Mouse (Mus musculus) ES-E14 (cell line): ENCODE results near the gene Adamts16. TPM values are rescaled to one million over a fixed set of nuclear protein-coding genes. Genes with fewer than 3 reads are reported as not detected.

Source experiments
- DNase-seq: peaks from one replicate; pipeline ENCODE4 v3.0.0-alpha.2; 2013; ENCODE audit warnings: low read depth, low spot score
- H3K27ac ChIP-seq: 2 replicates; pipeline ENCODE4 v1.5.1; 2012; ENCODE audit warnings: low read depth, mild to moderate bottlenecking, low read length, moderate library complexity, mixed read lengths; ENCODE audit not compliant: poor library complexity, insufficient read depth, severe bottlenecking
- H3K36me3 ChIP-seq: 2 replicates; pipeline ENCODE4 v1.6.1; 2012; ENCODE audit warnings: mild to moderate bottlenecking, low read length, moderate library complexity, mixed read lengths; ENCODE audit not compliant: control insufficient read depth, poor library complexity, insufficient read depth, severe bottlenecking
- H3K4me1 ChIP-seq, 2 experiments: fragments of 150-350 bp in 1 of 2; sonication (generic) in 1 of 2; 2 replicates each; pipeline ENCODE4 v1.6.1; 2012; ENCODE audit warnings: low read length in 2 of 2, mild to moderate bottlenecking in 1 of 2, mixed read lengths in 1 of 2; ENCODE audit not compliant: control insufficient read depth in 2 of 2, insufficient read depth in 2 of 2, poor library complexity in 1 of 2
- H3K4me3 ChIP-seq, 2 experiments: fragments of 150-350 bp in 1 of 2; sonication (generic) in 1 of 2; 2 replicates each; pipeline ENCODE4 v1.5.1; 2012; ENCODE audit warnings: low read length in 2 of 2, low read depth in 1 of 2, mild to moderate bottlenecking in 1 of 2, mixed read lengths in 1 of 2; ENCODE audit not compliant: insufficient read depth in 1 of 2, poor library complexity in 1 of 2, severe bottlenecking in 1 of 2
- H3K9ac ChIP-seq: 2 replicates; pipeline ENCODE4 v1.6.1; 2012; ENCODE audit warnings: low read depth, mild to moderate bottlenecking, low read length, mixed read lengths; ENCODE audit not compliant: poor library complexity, insufficient read depth, severe bottlenecking
- H3K9me3 ChIP-seq: fragments of 150-350 bp; sonication (generic); 2 replicates; pipeline ENCODE4 v1.6.1; 2012; ENCODE audit warnings: low read depth, mild to moderate bottlenecking, low read length; ENCODE audit not compliant: control insufficient read depth, insufficient read depth
- CHD2 ChIP-seq: IDR thresholded peaks from 2 replicates; pipeline ENCODE4 v1.6.1; 2014; ENCODE audit warnings: mild to moderate bottlenecking, low read depth, low read length, inconsistent platforms
- HCFC1 ChIP-seq: IDR thresholded peaks from 2 replicates; pipeline ENCODE4 v1.6.1; 2012; ENCODE audit warnings: low read length, inconsistent platforms, borderline replicate concordance; ENCODE audit not compliant: insufficient read depth
- MAFK ChIP-seq: IDR thresholded peaks from 2 replicates; pipeline ENCODE4 v1.6.1; 2014; ENCODE audit warnings: mild to moderate bottlenecking, low read depth, low read length, inconsistent platforms; ENCODE audit not compliant: insufficient read depth
- ZC3H11A ChIP-seq: IDR thresholded peaks from 2 replicates; pipeline ENCODE4 v1.6.1; 2012; ENCODE audit warnings: low read depth, mild to moderate bottlenecking, inconsistent platforms, low read length, borderline replicate concordance
- ZNF384 ChIP-seq: IDR thresholded peaks from 2 replicates; pipeline ENCODE4 v1.6.1; 2012; ENCODE audit warnings: low read depth, low read length, inconsistent platforms
- in situ Hi-C, 2 experiments: fragments of 600-800 bp; cut with MboI; formaldehyde crosslinking; loops; one replicate each; pipeline ENCODE4 v1.15.1; 2025; ENCODE audit warnings: low sequenced_read_pairs in 2 of 2, inconsistent platforms in 1 of 2; ENCODE audit not compliant: unreplicated experiment in 2 of 2
- total RNA-seq: library from RNA; depleted of rRNA; stranded (reverse); fragments of 300-350 nt; gene quantifications from 2 replicates; pipeline ENCODE4 v1.2.3, GENCODE M21; 2012

The Adamts16 gene
- total RNA-seq, 1 experiment, result 0.13 TPM

GRCm38 (mm10) chr13:70746294-70747008 is 95.2 kb downstream of the Adamts16 start:
- Histone ChIP-seq H3K4me1 (no peaks in the 10 kb centered on the region), H3K4me3 (no peak overlapping the region), H3K9me3 (no peaks in the 10 kb centered on the region), H3K36me3 (no peaks in the 10 kb centered on the region), H3K9ac (no peak overlapping the region), H3K27ac (no peak overlapping the region)
- in situ Hi-C loops, result no loop called here
- no peak for DNase-seq
- TF ChIP-seq MAFK, result no peak
- TF ChIP-seq CHD2, result no peak
- no peak for TF ChIP-seq ZNF384
- no peak for TF ChIP-seq ZC3H11A
- TF ChIP-seq HCFC1, result no peak

GRCm38 (mm10) chr13:70744416-70745038 is 97.1 kb downstream of the Adamts16 start:
- H3K9me3 ChIP-seq, result no peaks in the 10 kb centered on the region
- no peak for TF ChIP-seq HCFC1
- no peak for DNase-seq
- in situ Hi-C loops, result no loop called here
- H3K4me3 ChIP-seq, result no peak overlapping the region
- H3K27ac ChIP-seq, result no peak overlapping the region
- no peak overlapping the region for H3K9ac ChIP-seq
- H3K36me3 ChIP-seq, result no peaks in the 10 kb centered on the region
- H3K4me1 ChIP-seq, result no peaks in the 10 kb centered on the region

- Histone ChIP-seq H3K27ac (no peak overlapping the region), H3K36me3 (no peaks in the 10 kb centered on the region), H3K9me3 (no peaks in the 10 kb centered on the region), H3K9ac (no peak overlapping the region), H3K4me3 (no peak overlapping the region), H3K4me1 (no peaks in the 10 kb centered on the region)
- no peak for DNase-seq
- in situ Hi-C loops, result no loop called here
- TF ChIP-seq ZNF384 (no peak), MAFK (no peak), HCFC1 (no peak), ZC3H11A (no peak), CHD2 (no peak)
Measured at GRCm38 (mm10) chr13:70742693-70743092, 98.9 kb downstream of the Adamts16 start.

DNA sequence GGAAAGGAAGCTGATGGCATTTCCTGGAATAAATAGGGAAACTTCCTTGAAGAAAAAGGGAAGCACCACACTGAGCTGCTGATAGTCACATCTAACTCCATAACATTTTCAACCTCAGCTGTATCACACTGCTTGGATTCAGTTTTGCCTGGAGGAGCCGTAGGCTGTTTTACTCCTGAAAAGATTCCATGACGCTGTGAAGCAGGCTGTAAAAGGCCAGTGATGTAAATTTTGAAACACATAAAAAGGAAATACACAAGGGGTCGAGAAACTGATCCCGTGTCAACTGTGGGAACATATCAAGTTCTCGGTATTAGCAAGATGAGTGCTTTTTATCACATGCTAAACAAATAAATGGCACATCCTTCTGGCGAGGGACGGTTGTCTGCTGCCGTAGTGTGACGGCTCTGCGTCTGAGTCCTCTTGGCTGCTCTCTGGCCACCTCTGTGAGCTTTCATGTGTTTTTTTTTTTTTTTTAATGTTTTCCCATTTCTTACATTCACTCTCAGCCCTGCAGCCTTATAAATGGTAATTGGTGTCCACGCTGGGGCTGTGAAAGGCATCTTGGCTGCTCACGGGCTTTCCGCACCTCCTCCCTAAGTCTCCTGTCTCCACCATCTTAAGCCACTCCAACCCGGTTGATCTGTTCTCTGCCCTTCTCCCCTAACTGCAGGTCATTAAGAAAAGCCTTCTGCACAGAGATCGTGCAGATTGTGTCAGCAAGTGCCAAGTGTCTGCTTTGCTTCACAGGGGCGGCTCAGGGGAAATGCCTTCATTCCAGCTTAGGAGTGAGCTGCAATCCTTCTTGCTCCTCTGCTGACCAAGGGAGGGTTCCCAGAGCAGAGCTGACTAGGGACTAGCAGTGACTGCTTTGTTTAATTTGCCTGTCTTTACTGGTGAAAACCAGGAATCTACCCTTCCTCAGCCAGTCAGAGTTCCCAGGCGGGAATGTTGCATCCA is 101.0 kb downstream of the Adamts16 start:
- H3K27ac ChIP-seq, result no peak overlapping the region
- no peak for TF ChIP-seq ZNF384
- TF ChIP-seq ZC3H11A, result no peak
- no peak for TF ChIP-seq MAFK
- TF ChIP-seq HCFC1, result no peak
- no peak for TF ChIP-seq CHD2
- no peak overlapping the region for H3K4me3 ChIP-seq
- no peaks in the 10 kb centered on the region for H3K9me3 ChIP-seq
- DNase-seq, result no peak
- no peaks in the 10 kb centered on the region for H3K4me1 ChIP-seq
- no peak overlapping the region for H3K9ac ChIP-seq
- no peaks in the 10 kb centered on the region for H3K36me3 ChIP-seq
- in situ Hi-C loops, result no loop called here
